ENCODE assay signal across 26 mouse cellular contexts in genomic region chr5:111070361-111070760, GRCm38 (mm10).
"Had no signal": no experiment of that assay in that cellular context is flagged by ENCODE, and none has a peak within 500 bp of the region (broad histone marks: within the 10 kb centered on the region; RNA-seq: fewer than 3 reads in every experiment).

No protein-coding gene starts in this region.

- H3K27me3 ChIP-seq: hindbrain, embryonic 12.5 days; hindbrain, embryonic 15.5 days; intestine, embryonic 15.5 days; limb, embryonic 12.5 days; liver, embryonic 13.5 days had no signal

- H3K36me3 ChIP-seq: heart, embryonic 10.5 days; heart, embryonic 12.5 days; hindbrain, embryonic 10.5 days; hindbrain, embryonic 12.5 days; hindbrain, embryonic 15.5 days; intestine, embryonic 15.5 days; limb, embryonic 10.5 days; limb, embryonic 12.5 days; liver, embryonic 13.5 days had no signal

- H3K9me3 ChIP-seq: heart, embryonic 10.5 days; heart, embryonic 12.5 days; hindbrain, embryonic 12.5 days; hindbrain, embryonic 15.5 days; intestine, embryonic 15.5 days; limb, embryonic 10.5 days; limb, embryonic 12.5 days; liver, embryonic 13.5 days had no signal

- DNase-seq: gastrocnemius, adult 2 months; gastrocnemius, postnatal 10 days; gastrocnemius, postnatal 25 days; heart, adult 2 months; heart, postnatal 10 days; heart, postnatal 4 days; kidney, adult 18-20 months; kidney, adult 8-10 months; kidney, postnatal 10 days; kidney, postnatal 25 days; kidney, postnatal 4 days; liver; liver, embryonic 13.5 days had no signal

- ATAC-seq: inflammation-experienced regulatory T-cells, adult 6 months; intestine, embryonic 15.5 days; intestine, postnatal 0 days had no signal

- H3K27ac ChIP-seq: heart, adult 2 months; heart, embryonic 10.5 days; hindbrain, embryonic 10.5 days; hindbrain, embryonic 12.5 days; hindbrain, embryonic 15.5 days; intestine, embryonic 15.5 days; layer of hippocampus, adult 2 months; left cerebral cortex, adult 2 months; limb, embryonic 10.5 days; limb, embryonic 12.5 days; liver, embryonic 13.5 days had no signal

- H3K4me3 ChIP-seq: gastrocnemius, adult 2 months; heart, adult 2 months; heart, embryonic 10.5 days; heart, embryonic 12.5 days; hindbrain, embryonic 10.5 days; hindbrain, embryonic 12.5 days; hindbrain, embryonic 15.5 days; intestine, embryonic 15.5 days; layer of hippocampus, adult 2 months; left cerebral cortex, adult 2 months; limb, embryonic 10.5 days; limb, embryonic 12.5 days; liver, embryonic 13.5 days had no signal

- H3K4me2 ChIP-seq: heart, embryonic 12.5 days; hindbrain, embryonic 12.5 days; hindbrain, embryonic 15.5 days; intestine, embryonic 15.5 days; limb, embryonic 12.5 days; liver, embryonic 11.5 days; liver, embryonic 13.5 days had no signal

- H3K9ac ChIP-seq: heart, embryonic 12.5 days; hindbrain, embryonic 12.5 days; hindbrain, embryonic 15.5 days; intestine, embryonic 15.5 days; limb, embryonic 12.5 days; liver, embryonic 13.5 days had no signal
